Mouse (Mus musculus): Measurements from ENCODE around the gene Tas1r3. TPM values are rescaled to one million over a fixed set of nuclear protein-coding genes. Genes with fewer than 3 reads are reported as not detected.
A peak's percentile ranks its signal among the peaks of the same experiment; 100 is the strongest.

The Tas1r3 gene
- polyA plus RNA-seq, 1 experiment from 2014 or later, result 0.45 TPM

DNA sequence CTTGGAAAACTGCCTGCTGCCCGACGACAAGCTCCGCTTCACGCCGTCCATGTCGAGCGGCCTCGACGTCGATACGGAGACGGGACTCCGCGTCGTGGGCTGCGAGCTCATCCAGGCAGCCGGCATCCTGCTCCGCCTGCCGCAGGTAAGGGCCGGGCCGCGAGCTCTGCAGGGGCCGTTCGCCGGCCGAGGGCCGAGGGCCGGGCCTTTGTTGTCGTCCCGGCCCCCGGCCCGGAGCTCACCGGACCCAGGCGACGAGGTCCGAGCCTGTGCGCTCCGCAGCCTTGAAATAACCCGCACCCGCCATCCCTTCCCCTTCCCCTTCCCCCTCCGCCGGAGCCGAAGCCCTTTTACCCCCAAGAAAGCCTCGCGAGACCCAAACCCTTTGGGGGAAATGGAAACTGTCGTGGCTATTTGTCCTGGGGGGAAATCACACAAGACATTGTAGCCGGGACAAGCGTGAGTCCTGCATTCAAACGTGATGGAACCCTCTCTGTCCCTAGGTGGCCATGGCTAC, 50.4 kb downstream of the Tas1r3 start:
- peak; percentile 55 for ATAC-seq (ENCODE audit: low read depth)
- under 1% methylated on average over 49 of the region's 49 CpGs for WGBS
- H3K4me3 ChIP-seq, result peak overlapping the region; percentile 100
- H3K36me3 ChIP-seq, result peaks cover 68% of the 10 kb centered on the region
- peak overlapping the region; percentile 99 for H3K9ac ChIP-seq
- no peaks in the 10 kb centered on the region for H3K27me3 ChIP-seq
- peaks cover 29% of the 10 kb centered on the region for H3K4me1 ChIP-seq (replicated peaks)
- H3K4me2 ChIP-seq, result peak overlapping the region; percentile 95
- H3K27ac ChIP-seq (replicated peaks), result peak overlapping the region; percentile 92
- H3K9me3 ChIP-seq, result no peaks in the 10 kb centered on the region

DNA sequence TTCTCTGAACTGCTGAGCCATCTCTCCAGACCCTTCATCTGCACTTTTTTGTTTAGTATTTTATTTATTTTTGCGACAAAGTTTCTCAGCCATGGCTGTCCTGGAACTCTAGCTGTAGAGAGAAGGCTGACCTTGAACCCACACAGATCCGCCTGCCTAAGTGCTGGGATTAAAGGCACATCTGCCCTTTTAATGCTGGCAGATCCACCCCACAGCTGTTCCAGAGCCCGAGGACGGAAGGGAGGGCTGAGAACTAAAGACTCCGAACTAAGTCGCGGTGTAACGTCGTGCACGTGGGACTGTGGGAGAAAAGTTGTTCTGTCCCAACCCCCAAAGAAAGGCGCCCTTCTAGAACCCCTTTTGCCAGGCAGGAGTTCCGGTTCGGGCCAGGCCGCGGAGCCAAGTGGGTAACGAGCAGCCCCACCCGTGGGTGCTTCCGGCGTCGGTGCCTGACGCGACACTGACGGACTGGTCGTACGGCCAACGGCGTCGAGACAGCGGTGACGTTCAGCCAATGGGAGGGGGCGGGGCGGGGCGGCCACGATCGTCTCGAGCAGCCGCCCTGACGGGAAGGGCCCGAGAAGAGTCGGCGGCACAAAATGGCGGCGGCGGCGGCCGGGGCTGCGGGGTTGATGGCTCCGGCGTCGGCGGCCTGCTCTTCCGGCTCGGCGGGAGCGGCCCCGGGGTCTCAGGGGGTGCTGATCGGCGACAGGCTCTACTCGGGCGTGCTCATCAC, 51.1 kb downstream of the Tas1r3 start, which contains the start of gene Ccnl2:
Gene Ccnl2 (plus strand): TSS at position 561 of the 736 bp plus-strand sequence.
- H3K27ac ChIP-seq (replicated peaks), result peak within 1 kb of the TSS; percentile 92
- no peaks in the 10 kb centered on the region for H3K9me3 ChIP-seq
- WGBS, result 2% methylated on average over 60 of the region's 60 CpGs
- H3K36me3 ChIP-seq, result peaks cover 67% of the 10 kb centered on the region
- H3K4me1 ChIP-seq (replicated peaks), result peaks cover 29% of the 10 kb centered on the region
- H3K9ac ChIP-seq, result peak within 1 kb of the TSS; percentile 99
- peak within 1 kb of the TSS; percentile 100 for H3K4me3 ChIP-seq
- H3K4me2 ChIP-seq, result peak within 1 kb of the TSS; percentile 95
- peak; percentile 99 for ATAC-seq (ENCODE audit: low read depth)
- no peaks in the 10 kb centered on the region for H3K27me3 ChIP-seq

Small RNA genes within 50 kb of the gene (microRNA-seq; reads per million reads assigned to microRNA genes)
- gene Gm22991, result not detected

Other genes starting within 250 kb of the Tas1r3 start
- gene Cdk11b, start 238.5 kb downstream of the Tas1r3 start, polyA plus RNA-seq (2015; fragmentation: Nextera tagmentation; extraction: Ambion mirVana), result 54.7 and 61.6 TPM in 2 replicates
- not detected in 2 replicates for gene Gm10563, start 218.0 kb downstream of the Tas1r3 start, polyA plus RNA-seq (2015; fragmentation: Nextera tagmentation; extraction: Ambion mirVana)
- 3.9 and 5.4 TPM in 2 replicates for gene Mmp23, start 210.0 kb downstream of the Tas1r3 start, polyA plus RNA-seq (2015; fragmentation: Nextera tagmentation; extraction: Ambion mirVana)
- 37.4 and 38.9 TPM in 2 replicates for gene Mib2, start 194.2 kb downstream of the Tas1r3 start, polyA plus RNA-seq (2015; fragmentation: Nextera tagmentation; extraction: Ambion mirVana)
- 10.5 and 16.5 TPM in 2 replicates for gene Fndc10, start 169.0 kb downstream of the Tas1r3 start, polyA plus RNA-seq (2015; fragmentation: Nextera tagmentation; extraction: Ambion mirVana)
- 178 and 184 TPM in 2 replicates for gene Ssu72, start 158.6 kb downstream of the Tas1r3 start, polyA plus RNA-seq (2015; fragmentation: Nextera tagmentation; extraction: Ambion mirVana)
- gene Tmem240, start 128.6 kb downstream of the Tas1r3 start, polyA plus RNA-seq (2015; fragmentation: Nextera tagmentation; extraction: Ambion mirVana), result 10.4 and 12.0 TPM in 2 replicates
- gene Atad3a, start 102.3 kb downstream of the Tas1r3 start, polyA plus RNA-seq (2015; fragmentation: Nextera tagmentation; extraction: Ambion mirVana), result 75.1 and 76.4 TPM in 2 replicates
- gene Vwa1, start 88.7 kb downstream of the Tas1r3 start, polyA plus RNA-seq (2015; fragmentation: Nextera tagmentation; extraction: Ambion mirVana), result 23.0 and 23.4 TPM in 2 replicates
- gene Tmem88b, start 77.5 kb downstream of the Tas1r3 start, polyA plus RNA-seq (2015; fragmentation: Nextera tagmentation; extraction: Ambion mirVana), result 0.49 and 1.1 TPM in 2 replicates
- gene Ankrd65, start 72.9 kb downstream of the Tas1r3 start, polyA plus RNA-seq (2015; fragmentation: Nextera tagmentation; extraction: Ambion mirVana), result not detected in 2 replicates
- gene Mrpl20, start 60.5 kb downstream of the Tas1r3 start, polyA plus RNA-seq (2015; fragmentation: Nextera tagmentation; extraction: Ambion mirVana), result 249 and 265 TPM in 2 replicates
- 155 and 185 TPM in 2 replicates for gene Ccnl2, start 50.9 kb downstream of the Tas1r3 start, polyA plus RNA-seq (2015; fragmentation: Nextera tagmentation; extraction: Ambion mirVana)
- 139 and 145 TPM in 2 replicates for gene Aurkaip1, start 32.1 kb downstream of the Tas1r3 start, polyA plus RNA-seq (2015; fragmentation: Nextera tagmentation; extraction: Ambion mirVana)
- gene Mxra8, start 23.7 kb downstream of the Tas1r3 start, polyA plus RNA-seq (2015; fragmentation: Nextera tagmentation; extraction: Ambion mirVana), result 29.3 and 33.9 TPM in 2 replicates
- gene Dvl1, start 16.0 kb downstream of the Tas1r3 start, polyA plus RNA-seq (2015; fragmentation: Nextera tagmentation; extraction: Ambion mirVana), result 8.6 and 14.6 TPM in 2 replicates
- 21.1 and 25.2 TPM in 2 replicates for gene Cptp, start 6.1 kb upstream of the Tas1r3 start, polyA plus RNA-seq (2015; fragmentation: Nextera tagmentation; extraction: Ambion mirVana)
- gene Ints11, start 6.2 kb upstream of the Tas1r3 start, polyA plus RNA-seq (2015; fragmentation: Nextera tagmentation; extraction: Ambion mirVana), result 63.7 and 69.8 TPM in 2 replicates
- gene Pusl1, start 28.4 kb upstream of the Tas1r3 start, polyA plus RNA-seq (2015; fragmentation: Nextera tagmentation; extraction: Ambion mirVana), result 51.5 and 55.4 TPM in 2 replicates
- gene Acap3, start 28.5 kb upstream of the Tas1r3 start, polyA plus RNA-seq (2015; fragmentation: Nextera tagmentation; extraction: Ambion mirVana), result 68.4 and 72.3 TPM in 2 replicates
- gene Ube2j2, start 80.5 kb upstream of the Tas1r3 start, polyA plus RNA-seq (2015; fragmentation: Nextera tagmentation; extraction: Ambion mirVana), result 121 and 126 TPM in 2 replicates
- gene C1qtnf12, start 99.0 kb upstream of the Tas1r3 start, polyA plus RNA-seq (2015; fragmentation: Nextera tagmentation; extraction: Ambion mirVana), result 10.6 and 19.0 TPM in 2 replicates
- 25.1 and 25.5 TPM in 2 replicates for gene B3galt6, start 129.3 kb upstream of the Tas1r3 start, polyA plus RNA-seq (2015; fragmentation: Nextera tagmentation; extraction: Ambion mirVana)
- gene Sdf4, start 129.5 kb upstream of the Tas1r3 start, polyA plus RNA-seq (2015; fragmentation: Nextera tagmentation; extraction: Ambion mirVana), result 132 and 139 TPM in 2 replicates
- 0.77 and 1.2 TPM in 2 replicates for gene Tnfrsf4, start 150.5 kb upstream of the Tas1r3 start, polyA plus RNA-seq (2015; fragmentation: Nextera tagmentation; extraction: Ambion mirVana)
- gene Tnfrsf18, start 162.8 kb upstream of the Tas1r3 start, polyA plus RNA-seq (2015; fragmentation: Nextera tagmentation; extraction: Ambion mirVana), result 1.6 and 2.7 TPM in 2 replicates
- gene Ttll10, start 196.1 kb upstream of the Tas1r3 start, polyA plus RNA-seq (2015; fragmentation: Nextera tagmentation; extraction: Ambion mirVana), result not detected in 2 replicates
- 25.0 and 27.7 TPM in 2 replicates for gene 9430015G10Rik, start 246.6 kb upstream of the Tas1r3 start, polyA plus RNA-seq (2015; fragmentation: Nextera tagmentation; extraction: Ambion mirVana)

All from neural tube, embryonic 13.5 days (tissue).